Mouse (Mus musculus) CH12.LX (cell line): ENCODE measurements around the gene Olfr15.

Source experiments
- ZC3H11A ChIP-seq: IDR thresholded peaks from 2 replicates; pipeline ENCODE4 v1.6.1; 2012; ENCODE audit warnings: low read depth, mild to moderate bottlenecking, inconsistent platforms, low read length, improper control_type of control experiment
- ZMIZ1 ChIP-seq: IDR thresholded peaks from 2 replicates; pipeline ENCODE4 v1.6.1; 2012; ENCODE audit warnings: low read depth, mild to moderate bottlenecking, inconsistent platforms, low read length, improper control_type of control experiment

DNA sequence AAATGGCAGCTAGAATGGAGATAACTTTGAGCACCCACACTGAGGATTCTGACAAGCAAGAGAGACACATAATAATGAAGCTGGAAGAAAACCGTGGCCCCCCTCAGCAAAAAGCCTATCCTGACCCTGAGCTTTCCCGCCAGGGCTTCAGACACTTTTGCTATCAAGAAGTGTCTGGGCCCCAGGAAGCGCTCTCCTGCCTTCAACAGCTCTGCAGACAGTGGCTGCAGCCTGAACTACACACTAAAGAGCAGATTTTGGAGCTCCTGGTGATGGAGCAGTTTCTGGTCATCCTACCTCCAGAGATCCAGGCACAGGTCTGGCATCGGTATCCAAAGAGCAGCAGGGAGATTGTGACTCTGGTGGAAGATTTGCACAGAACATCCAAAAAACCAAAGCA is 17.2 kb downstream of the Olfr15 start:
- no peak for TF ChIP-seq ZMIZ1
- no peak for TF ChIP-seq ZC3H11A
